Mouse (Mus musculus) cerebellum, adult 2 months (tissue): ENCODE data around the gene Epn3. TPM values are rescaled to one million over a fixed set of nuclear protein-coding genes. Genes with fewer than 3 reads are reported as not detected.

Experiments
- DNase-seq, 2 experiments: peaks; one replicate each; pipeline ENCODE4 v3.0.0; 2021
- H3K27ac ChIP-seq: fragments of 200-500 bp; 2 replicates; pipeline ENCODE4 v1.5.1; 2012; ENCODE audit warnings: low read length, control low read depth, inconsistent platforms; ENCODE audit not compliant: insufficient read depth
- H3K27me3 ChIP-seq: fragments of 200-500 bp; 2 replicates; pipeline ENCODE4 v1.6.1; 2012; ENCODE audit warnings: inconsistent platforms, mild to moderate bottlenecking, low read length, moderate library complexity; ENCODE audit not compliant: control insufficient read depth, insufficient read depth
- H3K4me1 ChIP-seq: fragments of 200-500 bp; 2 replicates; pipeline ENCODE4 v1.6.1; 2011; ENCODE audit warnings: low read length; ENCODE audit not compliant: control insufficient read depth, insufficient read depth
- H3K4me3 ChIP-seq: fragments of 200-500 bp; replicated peaks from 2 replicates; pipeline ENCODE3; 2011; ENCODE audit warnings: mild to moderate bottlenecking, low read depth, low read length, control low read depth; ENCODE audit not compliant: insufficient read depth
- CTCF ChIP-seq: fragments of 200-500 bp; IDR thresholded peaks from 2 replicates; pipeline ENCODE4 v1.5.1; 2011; ENCODE audit warnings: low read depth, mild to moderate bottlenecking, control low read depth, low read length, moderate library complexity, borderline replicate concordance; ENCODE audit not compliant: insufficient read depth
- POLR2A ChIP-seq: fragments of 200-500 bp; IDR thresholded peaks from 2 replicates; pipeline ENCODE4 v1.6.1; 2011; ENCODE audit warnings: low read length, control low read depth, borderline replicate concordance; ENCODE audit not compliant: insufficient read depth
- WGBS: fragments of 180-500 bp; shearing (Covaris S2); methylation state at CpG from one replicate; pipeline ENCODE4 v1.1.7; 2018; 5-methylcytosine and 5-hydroxymethylcytosine counted together
- polyA plus RNA-seq: library from polyadenylated mRNA; depleted of rRNA; stranded (reverse); fragments of >200 nt; gene quantifications from 2 replicates; pipeline ENCODE4 v1.2.3, GENCODE M21; 2012

Epn3 gene
- polyA plus RNA-seq, 1 experiment, result 31.1 TPM

- DNase-seq, result peak; percentile 79 to 87
- Histone ChIP-seq H3K27me3 (no peaks in the 10 kb centered on the region), H3K4me1 (0 out of 2 replicates have a peak, but pooled peaks cover 3% of the 10 kb centered on the region), H3K27ac (no peak within 1 kb of the TSS), H3K4me3 (peak within 1 kb of the TSS; percentile 80)
- 2% methylated on average over 42 of the region's 42 CpGs for WGBS
- peak; percentile 5; the same call in 1 of the 2 replicates for TF ChIP-seq CTCF
- TF ChIP-seq POLR2A, result peak; percentile 20; the same call in 1 of the 2 replicates
Measured at GRCm38 (mm10) chr11:94521219-94521843, 21.6 kb upstream of the Epn3 start, which contains the start of gene Mycbpap. Mycbpap (minus strand) TSS chr11:94521742.

- H3K27ac ChIP-seq, result no peak overlapping the region
- TF ChIP-seq POLR2A, result no peak
- no peak for TF ChIP-seq CTCF
- H3K4me3 ChIP-seq, result no peak overlapping the region
- no peaks in the 10 kb centered on the region for H3K27me3 ChIP-seq
- 30% methylated on average over 9 of the region's 9 CpGs for WGBS
- DNase-seq, result no peak
- H3K4me1 ChIP-seq, result no peaks in the 10 kb centered on the region
Measured at GRCm38 (mm10) chr11:94513452-94513851, 13.7 kb upstream of the Epn3 start.

GRCm38 (mm10) chr11:94508976-94509375 is 9.2 kb upstream of the Epn3 start:
- 93% methylated on average over 10 of the region's 10 CpGs for WGBS
- TF ChIP-seq CTCF (no peak), POLR2A (no peak)
- DNase-seq, result no peak

GRCm38 (mm10) chr11:94501482-94501881 is 1.7 kb upstream of the Epn3 start:
- TF ChIP-seq POLR2A (no peak), CTCF (no peak)
- no peaks in the 10 kb centered on the region for H3K27me3 ChIP-seq
- H3K4me1 ChIP-seq, result peaks cover 9% of the 10 kb centered on the region
- H3K4me3 ChIP-seq, result no peak overlapping the region
- H3K27ac ChIP-seq, result no peak overlapping the region
- no peak for DNase-seq
- WGBS, result 93% methylated on average over 8 of the region's 8 CpGs

More at GRCm38 (mm10) chr11:94508976-94509375, 9.2 kb upstream of the Epn3 start:
- Histone ChIP-seq H3K27ac (no peak overlapping the region), H3K27me3 (no peaks in the 10 kb centered on the region), H3K4me1 (no peaks in the 10 kb centered on the region), H3K4me3 (no peak overlapping the region)

- Histone ChIP-seq H3K4me3 (peak overlapping the region; percentile 77), H3K27ac (peak overlapping the region; percentile 98), H3K4me1 (peaks cover 9% of the 10 kb centered on the region), H3K27me3 (no peaks in the 10 kb centered on the region)
- TF ChIP-seq CTCF, result no peak
- peak in 1 of 2 experiments; percentile 42 for DNase-seq
- 27% methylated on average over 8 of the region's 8 CpGs for WGBS
Measured at GRCm38 (mm10) chr11:94500362-94500761, 588 bp upstream of the Epn3 start.

GRCm38 (mm10) chr11:94499035-94499434 is 739 bp downstream of the Epn3 start:
- Histone ChIP-seq H3K4me3 (peak overlapping the region; percentile 77), H3K27me3 (no peaks in the 10 kb centered on the region), H3K4me1 (peaks cover 9% of the 10 kb centered on the region), H3K27ac (peak overlapping the region; percentile 98)
- WGBS, result 0% methylated on average over 2 of the region's 2 CpGs
- peak; percentile 82 to 92 for DNase-seq
- TF ChIP-seq CTCF, result no peak
- TF ChIP-seq POLR2A, result peak; percentile 73; the same call in 1 of the 2 replicates

- TF ChIP-seq CTCF (no peak), POLR2A (peak; percentile 39; the same call in 1 of the 2 replicates)
- peak overlapping the region; percentile 98 for H3K27ac ChIP-seq
- no peaks in the 10 kb centered on the region for H3K27me3 ChIP-seq
- H3K4me3 ChIP-seq, result peak overlapping the region; percentile 77
- H3K4me1 ChIP-seq, result peaks cover 15% of the 10 kb centered on the region
- DNase-seq, result peak; percentile 78 to 86
- WGBS, result 8% methylated on average over 19 of the region's 19 CpGs
Measured at GRCm38 (mm10) chr11:94498093-94498996, 1.4 kb downstream of the Epn3 start.
